Mouse (Mus musculus) brown adipose tissue, adult 24 weeks (tissue): ENCODE measurements around the gene Kcne2. TPM values are rescaled to one million over a fixed set of nuclear protein-coding genes. Genes with fewer than 3 reads are reported as not detected.

Source experiments
- H3K27ac ChIP-seq: fragments of 200-500 bp; replicated peaks from 2 replicates; pipeline ENCODE4 v1.5.1; 2012; ENCODE audit warnings: low read depth, mild to moderate bottlenecking, low read length
- H3K4me1 ChIP-seq: fragments of 200-500 bp; 2 replicates; pipeline ENCODE4 v1.6.1; 2012; ENCODE audit warnings: low read length, mixed read lengths; ENCODE audit not compliant: control insufficient read depth, insufficient read depth, insufficient read length
- H3K4me3 ChIP-seq: fragments of 200-500 bp; 2 replicates; pipeline ENCODE4 v1.5.1; 2012; ENCODE audit warnings: low read depth, mild to moderate bottlenecking, low read length, moderate library complexity; ENCODE audit not compliant: insufficient read depth
- polyA plus RNA-seq: library from polyadenylated mRNA; stranded (reverse); fragments of >200 nt; gene quantifications from 2 replicates; pipeline ENCODE4 v1.2.4, GENCODE M21; 2012; ENCODE audit not compliant: missing spikeins, insufficient read depth, insufficient read length

Gene Kcne2
- polyA plus RNA-seq, 1 experiment = not detected

- Histone ChIP-seq H3K4me1 (no peaks in the 10 kb centered on the region), H3K4me3 (no peak overlapping the region), H3K27ac (no peak overlapping the region)
Measured at GRCm38 (mm10) chr16:92295328-92295727, 3.1 kb downstream of the Kcne2 start.

GRCm38 (mm10) chr16:92300649-92301411 is 8.6 kb downstream of the Kcne2 start, which contains the start of gene Smim11:
Gene Smim11, plus strand, starts transcription at chr16:92301286.
- Histone ChIP-seq H3K27ac (peak within 1 kb of the TSS; percentile 66), H3K4me3 (peak within 1 kb of the TSS; percentile 84), H3K4me1 (peaks cover 11% of the 10 kb centered on the region)

GRCm38 (mm10) chr16:92301412-92301806 is 9.2 kb downstream of the Kcne2 start:
- H3K4me1 ChIP-seq = peaks cover 11% of the 10 kb centered on the region
- H3K4me3 ChIP-seq = peak overlapping the region; percentile 84
- H3K27ac ChIP-seq = peak overlapping the region; percentile 66

- H3K4me1 ChIP-seq = peaks cover 11% of the 10 kb centered on the region
- H3K27ac ChIP-seq = 0 out of 2 replicates have a peak overlapping the region, but pooled peaks have one; percentile 66
- H3K4me3 ChIP-seq = peak overlapping the region; percentile 84
Measured at GRCm38 (mm10) chr16:92301989-92302388, 9.8 kb downstream of the Kcne2 start.

- H3K27ac ChIP-seq = no peak overlapping the region; the same call in 1 of the 2 replicates
- peak overlapping the region; percentile 84; the same call in 1 of the 2 replicates for H3K4me3 ChIP-seq
- H3K4me1 ChIP-seq = peaks cover 11% of the 10 kb centered on the region
Measured at GRCm38 (mm10) chr16:92302506-92302905, 10.3 kb downstream of the Kcne2 start.

- Histone ChIP-seq H3K4me3 (no peak overlapping the region), H3K4me1 (peaks cover 10% of the 10 kb centered on the region), H3K27ac (no peak overlapping the region)
Measured at GRCm38 (mm10) chr16:92305519-92305918, 13.3 kb downstream of the Kcne2 start.

GRCm38 (mm10) chr16:92307947-92308346 is 15.8 kb downstream of the Kcne2 start:
- Histone ChIP-seq H3K27ac (no peak overlapping the region), H3K4me1 (no peaks in the 10 kb centered on the region), H3K4me3 (no peak overlapping the region)

- Histone ChIP-seq H3K4me3 (no peak overlapping the region), H3K27ac (no peak overlapping the region)
Measured at GRCm38 (mm10) chr16:92309126-92309525, 16.9 kb downstream of the Kcne2 start.

GRCm38 (mm10) chr16:92313953-92314741 is 22.0 kb downstream of the Kcne2 start:
- H3K4me3 ChIP-seq = no peak overlapping the region
- H3K27ac ChIP-seq = no peak overlapping the region
- no peaks in the 10 kb centered on the region for H3K4me1 ChIP-seq

More at GRCm38 (mm10) chr16:92309126-92309525, 16.9 kb downstream of the Kcne2 start:
- H3K4me1 ChIP-seq = no peaks in the 10 kb centered on the region

GRCm38 (mm10) chr16:92316049-92316738 is 24.0 kb downstream of the Kcne2 start:
- Histone ChIP-seq H3K4me3 (no peak overlapping the region), H3K27ac (no peak overlapping the region), H3K4me1 (no peaks in the 10 kb centered on the region)

- Histone ChIP-seq H3K27ac (no peak overlapping the region), H3K4me3 (no peak overlapping the region)
Measured at GRCm38 (mm10) chr16:92319353-92320109, 27.3 kb downstream of the Kcne2 start.

GRCm38 (mm10) chr16:92320361-92320760 is 28.2 kb downstream of the Kcne2 start:
- H3K4me3 ChIP-seq = no peak overlapping the region
- no peaks in the 10 kb centered on the region for H3K4me1 ChIP-seq
- H3K27ac ChIP-seq = no peak overlapping the region

More at GRCm38 (mm10) chr16:92319353-92320109, 27.3 kb downstream of the Kcne2 start:
- no peaks in the 10 kb centered on the region for H3K4me1 ChIP-seq

- no peaks in the 10 kb centered on the region for H3K4me1 ChIP-seq
- no peak within 1 kb of the TSS for H3K4me3 ChIP-seq
- H3K27ac ChIP-seq = no peak within 1 kb of the TSS
Measured at GRCm38 (mm10) chr16:92321341-92321740, 29.2 kb downstream of the Kcne2 start, which contains the start of gene Fam243. Gene Fam243, minus strand, starts transcription at chr16:92321441.

- Histone ChIP-seq H3K4me1 (no peaks in the 10 kb centered on the region), H3K27ac (no peak overlapping the region), H3K4me3 (no peak overlapping the region)
Measured at GRCm38 (mm10) chr16:92324309-92325061, 32.3 kb downstream of the Kcne2 start.
